Mouse (Mus musculus): ENCODE data around the gene Tmem240. TPM values are rescaled to one million over a fixed set of nuclear protein-coding genes. Genes with fewer than 3 reads are reported as not detected.
A peak's percentile ranks its signal among the peaks of the same experiment; 100 is the strongest.
"Not testable (repeated sequence)": the region's sequence is repeated elsewhere in the genome, so short reads cannot be mapped to it uniquely, and the experiment has no call there.

Gene Tmem240
- total RNA-seq (2015; ENCODE audit: low replicate concordance) (0.19 TPM in 1 of 2 replicates, not detected in the other), total RNA-seq (2017; ENCODE audit: low replicate concordance) (not detected in 2 replicates)

- ATAC-seq (replicated peaks; ENCODE audit: low FRiP score, poor library complexity, severe bottlenecking) = peak; percentile 76
These were observed at the start of gene Tmem240 for GRCm38 (mm10) chr4:155734350-155734941. Tmem240 (plus strand) TSS chr4:155734800.

DNA sequence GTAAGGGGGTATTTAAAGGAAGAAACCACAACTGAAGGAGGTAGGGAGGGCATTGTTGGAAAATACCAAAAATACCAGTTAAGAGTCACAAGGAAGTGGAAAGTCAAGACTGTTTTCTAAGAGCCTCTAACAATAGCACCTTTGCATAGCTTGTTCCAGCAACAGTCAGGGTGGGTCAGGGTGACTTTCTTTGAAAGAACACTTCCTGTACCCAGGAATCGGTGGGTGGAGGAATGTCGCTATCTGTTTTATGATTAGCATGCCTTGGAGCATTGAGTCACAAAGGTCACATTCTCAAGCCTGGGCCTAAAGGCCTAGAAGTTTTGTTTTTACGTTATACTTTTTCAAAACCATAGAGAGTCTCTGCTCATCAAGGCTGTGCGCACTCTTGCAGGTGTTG is 46.8 kb upstream of the Tmem240 start:
- not testable (repeated sequence) for ATAC-seq (replicated peaks; ENCODE audit: low FRiP score, poor library complexity, severe bottlenecking)

DNA sequence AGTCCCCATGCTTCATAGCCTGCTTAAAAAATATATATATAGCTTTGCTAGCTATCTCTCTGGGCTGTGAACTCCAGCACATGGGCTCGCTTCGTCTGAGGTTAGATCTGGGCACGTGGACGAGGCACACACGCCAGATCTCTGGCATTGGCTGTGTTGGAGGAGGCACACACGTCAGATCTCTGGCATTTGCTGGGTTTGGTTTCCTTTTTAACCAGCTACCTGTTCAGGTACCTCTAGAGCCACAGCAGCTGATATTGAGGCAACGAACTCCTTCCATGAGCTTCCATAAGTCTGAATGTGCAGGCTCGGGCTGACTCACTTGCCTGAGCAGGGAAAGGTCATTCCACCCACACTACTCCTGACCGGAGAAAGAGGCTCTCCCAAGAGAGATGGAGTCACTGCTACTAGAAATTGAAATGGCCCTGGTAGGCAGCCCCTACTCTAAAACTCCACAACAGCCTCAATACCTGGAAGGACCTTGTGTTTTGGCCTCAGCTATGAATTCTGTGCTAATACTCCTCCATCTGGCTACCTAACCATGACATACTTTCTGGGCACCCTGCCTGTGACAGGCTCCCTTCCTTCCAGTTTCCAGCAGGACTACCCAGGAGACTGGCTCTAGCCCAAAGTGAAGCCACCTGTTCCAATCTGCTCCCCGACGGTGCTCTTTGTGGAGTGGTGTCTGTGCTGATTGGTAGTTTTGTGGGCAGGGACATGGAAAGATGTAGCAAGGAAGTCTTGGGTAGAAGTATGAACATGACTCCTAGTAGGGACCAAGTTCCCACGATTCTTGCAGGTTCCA is 43.8 kb upstream of the Tmem240 start:
- ATAC-seq (replicated peaks; ENCODE audit: low FRiP score, poor library complexity, severe bottlenecking) = no peak

- ATAC-seq (replicated peaks; ENCODE audit: low FRiP score, poor library complexity, severe bottlenecking) = no peak
These were observed 42.2 kb upstream of the Tmem240 start for GRCm38 (mm10) chr4:155692421-155692820.

DNA sequence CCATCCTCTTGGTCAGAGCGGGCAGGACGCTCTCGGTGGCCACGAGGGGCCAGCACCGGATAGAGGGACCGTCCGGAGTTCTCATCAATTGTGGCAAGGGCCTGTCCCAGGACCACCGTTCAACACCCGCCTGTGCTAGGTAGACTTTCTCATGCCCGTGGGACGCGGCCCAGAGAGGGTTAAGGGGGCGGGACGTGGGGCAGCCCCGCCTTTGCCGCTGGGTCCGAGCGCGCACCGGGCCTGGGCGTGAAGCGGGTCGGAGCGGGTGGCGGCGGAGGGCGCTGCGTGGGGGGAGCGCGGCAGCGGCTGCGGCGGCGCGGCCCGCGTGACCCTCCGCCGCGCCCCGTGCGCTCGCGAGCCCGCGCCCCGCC is 40.5 kb upstream of the Tmem240 start, which contains the start of gene Fndc10:
Gene Fndc10 (plus strand): TSS at position 232 of the 371 bp plus-strand sequence.
- no peak for ATAC-seq (replicated peaks; ENCODE audit: low FRiP score, poor library complexity, severe bottlenecking)

- ATAC-seq (replicated peaks; ENCODE audit: low FRiP score, poor library complexity, severe bottlenecking) = no peak
These were observed 39.9 kb upstream of the Tmem240 start for GRCm38 (mm10) chr4:155694482-155695401.

- ATAC-seq (replicated peaks; ENCODE audit: low FRiP score, poor library complexity, severe bottlenecking) = no peak
These were observed 39.0 kb upstream of the Tmem240 start for GRCm38 (mm10) chr4:155695531-155696062.

- no peak for ATAC-seq (replicated peaks; ENCODE audit: low FRiP score, poor library complexity, severe bottlenecking)
These were observed 38.0 kb upstream of the Tmem240 start for GRCm38 (mm10) chr4:155696261-155697255.

DNA sequence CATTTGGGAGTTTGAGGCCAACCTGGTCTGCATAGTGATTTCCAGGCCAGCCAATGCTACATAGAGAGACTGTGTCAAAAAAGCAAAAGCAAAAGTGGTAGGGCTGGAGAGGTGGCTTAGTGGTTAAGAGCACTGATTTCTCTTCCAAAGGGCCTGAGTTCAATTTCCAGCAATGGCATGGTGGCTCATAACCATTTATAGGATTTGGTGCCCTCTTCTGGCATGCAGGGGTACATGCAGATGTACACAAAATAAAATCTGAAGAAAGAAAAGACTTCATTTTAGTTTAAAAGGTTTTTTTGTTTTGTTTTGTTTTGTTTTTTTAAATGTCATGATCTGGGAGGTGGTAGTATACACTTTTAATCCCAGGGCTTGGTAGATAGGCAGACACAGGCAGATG is 34.2 kb upstream of the Tmem240 start:
- ATAC-seq (replicated peaks; ENCODE audit: low FRiP score, poor library complexity, severe bottlenecking) = no peak

DNA sequence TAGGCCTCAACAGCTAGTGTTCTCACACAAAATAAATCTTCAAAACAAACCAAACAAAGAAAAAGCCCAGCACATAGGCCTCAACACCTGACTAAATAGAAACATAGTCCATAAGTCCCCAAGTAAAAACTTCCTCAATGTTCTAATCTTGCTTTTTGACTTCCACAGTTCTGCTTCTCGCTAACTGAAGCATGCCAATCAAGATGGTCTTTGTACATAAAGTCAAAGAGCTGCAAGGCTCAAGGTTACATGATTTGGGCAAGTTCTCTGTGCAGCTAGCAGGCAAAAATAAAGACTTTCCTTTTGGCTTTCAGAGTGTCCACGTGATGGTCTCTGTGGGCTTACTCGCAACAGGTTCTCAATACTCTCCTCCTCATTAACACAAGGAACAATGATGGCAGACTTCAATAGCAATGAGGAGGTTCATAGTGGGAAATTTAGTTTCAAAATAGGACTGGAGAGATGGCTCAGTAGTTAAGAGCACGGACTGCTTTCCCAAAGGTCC is 31.1 kb upstream of the Tmem240 start:
- ATAC-seq (replicated peaks; ENCODE audit: low FRiP score, poor library complexity, severe bottlenecking) = no peak

DNA sequence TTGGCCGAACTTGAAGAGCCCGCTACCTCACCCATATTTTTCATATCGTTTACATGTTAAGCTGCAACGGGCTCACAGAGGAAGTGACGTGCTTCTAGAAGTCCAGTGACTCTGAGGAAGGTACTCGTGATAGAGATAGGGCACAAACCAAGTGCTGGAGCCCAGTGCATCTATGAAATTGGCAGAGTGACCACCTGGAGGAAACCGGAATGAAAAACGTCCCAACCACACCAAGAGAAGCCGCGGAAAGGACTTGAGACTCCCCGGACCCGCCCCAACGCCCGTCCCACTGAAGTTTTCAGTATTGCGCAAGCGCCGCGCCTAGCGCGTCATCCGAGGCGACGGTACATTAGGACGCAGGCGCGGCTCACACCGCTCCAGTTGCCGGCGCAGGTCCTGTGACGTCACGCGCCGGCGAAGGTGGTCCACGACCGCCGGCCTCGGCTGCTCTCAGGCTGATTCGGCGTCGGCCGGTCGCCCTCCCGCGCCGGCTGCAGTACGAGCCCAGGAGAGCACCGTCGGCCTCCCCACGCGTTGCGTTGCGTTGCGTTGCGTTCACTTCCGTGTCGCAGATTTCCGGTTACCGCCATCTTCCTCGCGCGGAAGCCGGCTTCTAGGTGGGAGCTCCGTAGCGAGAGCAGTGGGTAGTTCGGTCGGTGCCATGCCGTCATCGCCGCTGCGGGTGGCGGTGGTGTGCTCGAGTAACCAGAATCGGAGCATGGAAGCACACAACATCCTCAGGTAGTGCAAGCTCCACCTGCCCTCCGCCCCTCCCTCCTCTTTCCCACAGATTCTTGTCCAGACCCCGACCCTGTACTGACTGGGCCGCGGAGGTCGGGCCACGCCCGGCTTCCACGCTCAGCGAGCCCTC is 29.6 kb upstream of the Tmem240 start, which contains the start of gene Ssu72:
Gene Ssu72 (plus strand): TSS at position 80 of the 871 bp plus-strand sequence.
- ATAC-seq (replicated peaks; ENCODE audit: low FRiP score, poor library complexity, severe bottlenecking) = peak; percentile 88

- peak; percentile 56 for ATAC-seq (replicated peaks; ENCODE audit: low FRiP score, poor library complexity, severe bottlenecking)
These were observed 29.0 kb upstream of the Tmem240 start for GRCm38 (mm10) chr4:155705592-155705929.

DNA sequence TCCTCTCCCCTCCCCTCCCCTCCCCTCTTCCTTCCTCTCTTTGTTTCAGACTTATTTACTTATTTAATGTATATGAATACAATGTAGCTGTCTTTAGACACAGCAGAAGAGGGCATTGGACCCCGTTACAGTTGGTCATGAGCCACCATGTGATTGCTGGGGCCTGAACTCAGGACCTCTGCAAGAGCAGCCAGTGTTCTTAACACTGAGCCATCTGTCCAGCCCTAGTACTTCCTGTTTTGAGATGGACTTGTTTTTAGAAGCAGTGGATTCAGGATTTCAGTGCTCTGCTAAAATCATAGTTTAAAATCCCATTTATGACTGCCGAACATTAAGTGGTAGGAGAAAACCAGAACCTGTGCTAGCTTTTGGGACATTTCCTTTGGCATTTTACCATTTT is 26.0 kb upstream of the Tmem240 start:
- no peak for ATAC-seq (replicated peaks; ENCODE audit: low FRiP score, poor library complexity, severe bottlenecking)

GRCm38 (mm10) chr4:155708988-155709387 is 25.6 kb upstream of the Tmem240 start:
- no peak for ATAC-seq (replicated peaks; ENCODE audit: low FRiP score, poor library complexity, severe bottlenecking)

DNA sequence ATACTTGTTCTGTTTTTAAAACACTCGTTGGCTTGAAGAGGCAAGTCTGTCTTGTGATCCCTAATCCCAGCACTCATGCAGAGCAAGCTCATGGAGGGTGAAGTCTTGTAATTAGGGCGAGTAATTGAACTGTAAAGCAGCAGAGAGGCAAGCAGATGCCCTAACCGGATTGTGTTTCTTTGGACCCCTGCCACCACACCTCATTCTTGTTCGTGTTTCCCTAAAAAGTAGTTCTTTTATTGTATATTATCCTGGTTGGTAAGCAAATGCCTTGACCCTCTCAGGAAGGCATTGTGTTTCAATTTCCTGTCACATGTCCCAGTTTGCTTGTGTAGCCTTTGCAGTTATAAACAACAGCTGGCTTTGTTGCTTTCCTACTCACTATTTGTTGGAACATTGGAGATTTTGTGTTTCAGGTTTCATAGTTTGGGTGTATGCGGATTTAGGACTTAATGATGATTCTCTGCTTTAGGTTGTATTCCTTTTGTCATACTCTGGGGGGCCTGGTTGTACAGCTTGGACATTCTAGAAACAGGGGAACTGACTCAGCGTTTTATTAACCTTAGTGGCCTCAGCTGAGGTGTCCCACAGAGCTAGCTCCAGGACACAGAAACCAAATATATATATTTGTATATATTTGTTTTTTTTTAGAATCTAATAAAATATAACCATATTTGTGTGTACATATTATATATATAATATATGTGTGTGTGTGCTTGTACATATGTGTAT is 23.9 kb upstream of the Tmem240 start:
- ATAC-seq (replicated peaks; ENCODE audit: low FRiP score, poor library complexity, severe bottlenecking) = no peak

- peak; percentile 69 for ATAC-seq (replicated peaks; ENCODE audit: low FRiP score, poor library complexity, severe bottlenecking)
These were observed 12.9 kb upstream of the Tmem240 start for GRCm38 (mm10) chr4:155721668-155722083.

GRCm38 (mm10) chr4:155727993-155728392 is 6.6 kb upstream of the Tmem240 start:
- ATAC-seq (replicated peaks; ENCODE audit: low FRiP score, poor library complexity, severe bottlenecking) = no peak
